28 mouse cellular contexts compared by ENCODE assay signal in the genomic region with DNA sequence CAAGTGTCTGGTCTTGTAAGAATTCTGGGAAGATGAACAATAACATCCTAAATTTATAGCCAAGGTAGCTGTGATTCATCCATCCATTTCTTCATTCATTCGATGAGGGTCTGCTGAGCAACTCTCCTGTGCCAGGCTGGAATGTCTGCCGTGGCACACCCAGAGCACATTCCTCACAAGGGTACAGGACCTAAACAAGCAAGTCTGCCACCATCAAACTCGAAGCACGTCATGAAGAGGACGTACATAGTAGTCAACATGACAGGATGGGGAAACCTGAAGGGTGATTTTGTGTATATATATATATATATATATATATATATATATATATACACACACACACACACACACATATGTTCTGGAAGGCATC. TPM values are rescaled to one million over a fixed set of nuclear protein-coding genes. Genes with fewer than 3 reads are reported as not detected.
DNase-seq lines count a peak whose midpoint lies in the region; ATAC-seq and TF ChIP-seq lines count a peak whose summit lies in the region.
"Had no signal": no experiment of that assay in that cellular context is flagged by ENCODE, and none has a peak within 500 bp of the region (broad histone marks: within the 10 kb centered on the region; RNA-seq: fewer than 3 reads in every experiment).

No protein-coding gene starts in this region.

- no peak for ATAC-seq in kidney, embryonic 14.5 days (ENCODE audit: low FRiP score, low TSS enrichment)
- ATAC-seq in kidney, embryonic 16.5 days (ENCODE audit: low FRiP score, low TSS enrichment), result no peak
- ATAC-seq: CD4-positive, CD25-positive, alpha-beta regulatory T cell, adult 4 months; forebrain, embryonic 14.5 days had no signal

- TF ChIP-seq POLR2A in testis, adult 2 months (IDR thresholded peaks at IDR 0.05; ENCODE audit: control insufficient read depth, low read depth, low read length), result no peak

- H3K36me3 ChIP-seq in kidney, embryonic 14.5 days (ENCODE audit: control insufficient read depth, insufficient read depth, low read length), result no peaks in the 10 kb centered on the region
- peaks cover 3% of the 10 kb centered on the region; the same call in 1 of the 2 replicates for H3K36me3 ChIP-seq in kidney, embryonic 16.5 days (ENCODE audit: insufficient read depth, low read length)
- no peaks in the 10 kb centered on the region for H3K36me3 ChIP-seq in testis, adult 2 months (ENCODE audit: control insufficient read depth, insufficient read depth, low read length)
- H3K36me3 ChIP-seq: embryonic facial prominence, embryonic 15.5 days; G1E had no signal

- H3K4me1 ChIP-seq in kidney, embryonic 14.5 days (ENCODE audit: control insufficient read depth, insufficient read depth, low read length), result peaks cover 48% of the 10 kb centered on the region
- peaks cover 65% of the 10 kb centered on the region for H3K4me1 ChIP-seq in kidney, embryonic 16.5 days (ENCODE audit: insufficient read depth, low read length)
- peaks cover 2% of the 10 kb centered on the region; the same call in 1 of the 2 replicates for H3K4me1 ChIP-seq in testis, adult 2 months (ENCODE audit: control insufficient read depth, insufficient read depth, low read length)

- peak; percentile 77 for DNase-seq in heart, adult 11 months
- no peak for DNase-seq in heart, adult 9 months (ENCODE audit: low spot score in 2 of 2)
- no peak for DNase-seq in kidney, postnatal 36 days
- no peak for DNase-seq in kidney, adult 11 months
- no peak for DNase-seq in testis, postnatal 10 days (ENCODE audit: low spot score)
- DNase-seq: adrenal gland, adult 2 months; adrenal gland, postnatal 10 days; adrenal gland, postnatal 25 days; B cell, adult 2 months; cerebellum, adult 11 months; cerebellum, adult 18-20 months; cerebellum, adult 8-10 months; cerebellum, adult 9-11 months; cerebellum, postnatal 14 days; cerebellum, postnatal 36 days; embryo, embryonic 11 days had no signal

- WGBS in kidney, embryonic 14.5 days, result 66% methylated on average over 5 of the region's 5 CpGs
- 44% methylated on average over 5 of the region's 5 CpGs for WGBS in kidney, embryonic 16.5 days

- 0 out of 2 replicates have a peak overlapping the region, but pooled peaks have one; percentile 59 for H3K27ac ChIP-seq in kidney, embryonic 14.5 days (ENCODE audit: low read depth, low read length)
- peak overlapping the region; percentile 56; the same call in 1 of the 2 replicates for H3K27ac ChIP-seq in kidney, embryonic 16.5 days (ENCODE audit: low read length)
- H3K27ac ChIP-seq in testis, adult 2 months (ENCODE audit: control insufficient read depth, insufficient read depth, low read depth, low read length), result 0 out of 2 replicates have a peak overlapping the region, but pooled peaks have one; percentile 55
- H3K27ac ChIP-seq: embryonic facial prominence, embryonic 13.5 days; embryonic facial prominence, embryonic 15.5 days; forebrain, embryonic 10.5 days; forebrain, embryonic 12.5 days had no signal

- H3K27me3 ChIP-seq in kidney, embryonic 14.5 days (ENCODE audit: control insufficient read depth, insufficient read depth, low read length), result no peaks in the 10 kb centered on the region
- H3K27me3 ChIP-seq in kidney, embryonic 16.5 days (ENCODE audit: insufficient read depth, low read length), result no peaks in the 10 kb centered on the region
- no peaks in the 10 kb centered on the region for H3K27me3 ChIP-seq in testis, adult 2 months (ENCODE audit: control insufficient read depth, insufficient read depth, low read length)
- H3K27me3 ChIP-seq: CH12.LX; embryonic facial prominence, embryonic 13.5 days; embryonic facial prominence, embryonic 15.5 days; forebrain, embryonic 12.5 days had no signal

- no peaks in the 10 kb centered on the region for H3K9me3 ChIP-seq in kidney, embryonic 14.5 days (ENCODE audit: control insufficient read depth, low read length)
- H3K9me3 ChIP-seq in kidney, embryonic 16.5 days (ENCODE audit: low read length), result no peaks in the 10 kb centered on the region
- H3K9me3 ChIP-seq: embryonic facial prominence, embryonic 13.5 days; embryonic facial prominence, embryonic 15.5 days; forebrain, embryonic 10.5 days; forebrain, embryonic 12.5 days; G1E had no signal

- no peak overlapping the region for H3K9ac ChIP-seq in kidney, embryonic 14.5 days (ENCODE audit: low read depth, low read length)
- no peak overlapping the region for H3K9ac ChIP-seq in kidney, embryonic 16.5 days (replicated peaks; ENCODE audit: low read length)
- H3K9ac ChIP-seq: embryonic facial prominence, embryonic 13.5 days; embryonic facial prominence, embryonic 15.5 days; forebrain, embryonic 12.5 days had no signal

- no peak overlapping the region for H3K4me2 ChIP-seq in kidney, embryonic 14.5 days (replicated peaks; ENCODE audit: low read depth, low read length)
- no peak overlapping the region for H3K4me2 ChIP-seq in kidney, embryonic 16.5 days (replicated peaks; ENCODE audit: low read depth, low read length)
- H3K4me2 ChIP-seq: embryonic facial prominence, embryonic 13.5 days; embryonic facial prominence, embryonic 15.5 days; forebrain, embryonic 12.5 days had no signal

- H3K4me3 ChIP-seq in kidney, embryonic 14.5 days (ENCODE audit: low read length), result no peak overlapping the region
- no peak overlapping the region for H3K4me3 ChIP-seq in kidney, embryonic 16.5 days (ENCODE audit: low read length)
- H3K4me3 ChIP-seq in testis, adult 2 months (ENCODE audit: control insufficient read depth, low read depth, low read length), result no peak overlapping the region
- H3K4me3 ChIP-seq: embryonic facial prominence, embryonic 13.5 days; embryonic facial prominence, embryonic 15.5 days; erythroblast, embryonic 14.5 days; forebrain, embryonic 10.5 days; forebrain, embryonic 12.5 days had no signal

- TF ChIP-seq CTCF in testis, adult 2 months (IDR thresholded peaks at IDR 0.05; ENCODE audit: control insufficient read depth, insufficient read depth, insufficient replicate concordance, low read depth, low read length), result no peak

RNA-seq across cellular contexts. Expression of a gene that starts 49.9 kb away (rescaled TPM):
- polyA plus RNA-seq in kidney, embryonic 14.5 days (2014; fragmentation: Nextera tagmentation; extraction: Ambion mirVana), result 48.0 and 75.0 TPM in 2 replicates
- 60.6 and 69.6 TPM in 2 replicates for polyA plus RNA-seq in kidney, embryonic 16.5 days (2015; fragmentation: Nextera tagmentation; extraction: Ambion mirVana)
- 66.8 and 80.0 TPM in 2 replicates for polyA plus RNA-seq in testis, adult 2 months (2012; rRNA removed)
- polyA plus RNA-seq: erythroblast, embryonic 14.5 days; G1E had no signal
